Mouse (Mus musculus) CH12.LX (cell line): ENCODE data around the gene Ttc7. TPM values are rescaled to one million over a fixed set of nuclear protein-coding genes. Genes with fewer than 3 reads are reported as not detected.
A peak's percentile ranks its signal among the peaks of the same experiment; 100 is the strongest.

Experiments used
- DNase-seq: peaks from one replicate; pipeline ENCODE4 v3.0.0-alpha.2; 2013; ENCODE audit errors: extremely low read depth
- H3K27ac ChIP-seq: 2 replicates; pipeline ENCODE4 v1.5.1; 2012; ENCODE audit warnings: low read depth, mild to moderate bottlenecking, control low read depth, moderate library complexity; ENCODE audit not compliant: insufficient read depth
- H3K27me3 ChIP-seq: replicated peaks from 2 replicates; pipeline ENCODE3; 2012; ENCODE audit warnings: inconsistent platforms
- H3K36me3 ChIP-seq, 2 experiments: replicated peaks in 1 of 2; 2 replicates each; pipeline versions ENCODE3 to v1.6.1; 2012; ENCODE audit warnings: inconsistent platforms in 1 of 2, low read length in 1 of 2, mild to moderate bottlenecking in 1 of 2, mixed read lengths in 1 of 2, moderate library complexity in 1 of 2; ENCODE audit not compliant: control insufficient read depth in 1 of 2, insufficient read depth in 1 of 2
- H3K4me1 ChIP-seq, 2 experiments: 2 replicates each; pipeline ENCODE4 v1.6.1; 2012; ENCODE audit warnings: inconsistent platforms in 1 of 2, moderate library complexity in 1 of 2; ENCODE audit not compliant: insufficient read depth in 2 of 2, control insufficient read depth in 1 of 2
- H3K4me2 ChIP-seq: 2 replicates; pipeline ENCODE4 v1.6.1; 2012; ENCODE audit warnings: low read depth, mild to moderate bottlenecking, control low read depth; ENCODE audit not compliant: poor library complexity, insufficient read depth, severe bottlenecking
- H3K4me3 ChIP-seq, 3 experiments: fragments of 150-350 bp in 1 of 3; sonication (generic) in 1 of 3; replicated peaks in 1 of 3; 2 replicates each; pipeline versions ENCODE3 to v1.5.1; 2011 to 2012; ENCODE audit warnings: low read depth in 2 of 3, low read length in 2 of 3, mild to moderate bottlenecking in 2 of 3, moderate library complexity in 2 of 3, control low read depth in 1 of 3, improper control_type of control experiment in 1 of 3, inconsistent platforms in 1 of 3, mixed read lengths in 1 of 3; ENCODE audit not compliant: poor library complexity in 1 of 3
- H3K79me2 ChIP-seq: replicated peaks from 2 replicates; pipeline ENCODE4 v1.6.1; 2012; ENCODE audit warnings: mild to moderate bottlenecking, moderate library complexity; ENCODE audit not compliant: control insufficient read depth, poor library complexity, insufficient read depth, severe bottlenecking; ENCODE audit errors: extremely low read depth
- H3K9ac ChIP-seq: 2 replicates; pipeline ENCODE4 v1.6.1; 2012; ENCODE audit warnings: low read depth, mild to moderate bottlenecking, control low read depth, moderate library complexity; ENCODE audit not compliant: insufficient read depth
- H3K9me3 ChIP-seq: replicated peaks from 2 replicates; pipeline ENCODE3; 2012; ENCODE audit warnings: low read length, inconsistent platforms, mixed read lengths
- BHLHE40 ChIP-seq: IDR thresholded peaks from 2 replicates; pipeline ENCODE4 v1.6.1; 2011; ENCODE audit warnings: mild to moderate bottlenecking, low read depth, low read length, improper control_type of control experiment
- CHD1 ChIP-seq: IDR thresholded peaks from 2 replicates; pipeline ENCODE4 v1.6.1; 2012; ENCODE audit warnings: low read depth, low read length, improper control_type of control experiment, inconsistent platforms
- CTCF ChIP-seq, 2 experiments: IDR thresholded peaks in 1 of 2; conservative IDR thresholded peaks in 1 of 2; 2 replicates each; pipeline ENCODE4 v1.5.1; 2011 to 2012; ENCODE audit warnings: low read depth in 2 of 2, low read length in 2 of 2, improper control_type of control experiment in 1 of 2, inconsistent platforms in 1 of 2, mild to moderate bottlenecking in 1 of 2, moderate library complexity in 1 of 2
- ELF1 ChIP-seq: IDR thresholded peaks from 2 replicates; pipeline ENCODE4 v1.6.1; 2014; ENCODE audit warnings: low read depth, mild to moderate bottlenecking, inconsistent platforms, low read length, improper control_type of control experiment
- EP300 ChIP-seq: IDR thresholded peaks from 2 replicates; pipeline ENCODE4 v1.6.1; 2011; ENCODE audit warnings: low read length, improper control_type of control experiment
- ETS1 ChIP-seq: conservative IDR thresholded peaks from 2 replicates; pipeline ENCODE4 v1.6.1; 2012; ENCODE audit warnings: low read depth, mild to moderate bottlenecking, inconsistent platforms, low read length, improper control_type of control experiment, moderate library complexity
- GABPA ChIP-seq: IDR thresholded peaks from 2 replicates; pipeline ENCODE4 v1.6.1; 2012; ENCODE audit warnings: low read depth, low read length, improper control_type of control experiment, inconsistent platforms; ENCODE audit not compliant: insufficient replicate concordance
- JUN ChIP-seq: IDR thresholded peaks from 2 replicates; pipeline ENCODE4 v1.6.1; 2011; ENCODE audit warnings: low read depth, mild to moderate bottlenecking, low read length, improper control_type of control experiment, moderate library complexity; ENCODE audit not compliant: insufficient read depth
- JUND ChIP-seq: conservative IDR thresholded peaks from 2 replicates; pipeline ENCODE4 v1.6.1; 2011; ENCODE audit warnings: low read depth, low read length, improper control_type of control experiment
- KAT2A ChIP-seq: IDR thresholded peaks from 2 replicates; pipeline ENCODE4 v1.6.1; 2012; ENCODE audit warnings: low read length, improper control_type of control experiment, inconsistent platforms; ENCODE audit not compliant: insufficient replicate concordance
- MYC ChIP-seq: IDR thresholded peaks from 2 replicates; pipeline ENCODE4 v1.6.1; 2011; ENCODE audit warnings: low read depth, mild to moderate bottlenecking, improper control_type of control experiment, low read length
- NELFE ChIP-seq: IDR thresholded peaks from 2 replicates; pipeline ENCODE4 v1.6.1; 2011; ENCODE audit warnings: low read depth, low read length, improper control_type of control experiment
- PAX5 ChIP-seq: IDR thresholded peaks from 2 replicates; pipeline ENCODE4 v1.6.1; 2012; ENCODE audit warnings: low read length, inconsistent platforms, mixed read lengths
- POLR2AphosphoS2 ChIP-seq: IDR thresholded peaks from 2 replicates; pipeline ENCODE4 v1.6.1; 2011; ENCODE audit warnings: low read depth, low read length, improper control_type of control experiment
- RAD21 ChIP-seq: IDR thresholded peaks from 2 replicates; pipeline ENCODE4 v1.6.1; 2011; ENCODE audit warnings: low read depth, mild to moderate bottlenecking, low read length, improper control_type of control experiment, moderate library complexity
- SIN3A ChIP-seq: IDR thresholded peaks from 2 replicates; pipeline ENCODE4 v1.6.1; 2012; ENCODE audit warnings: low read length, improper control_type of control experiment, inconsistent platforms
- TBP ChIP-seq: conservative IDR thresholded peaks from 2 replicates; pipeline ENCODE4 v1.6.1; 2011; ENCODE audit warnings: low read depth, low read length, improper control_type of control experiment
- USF1 ChIP-seq: IDR thresholded peaks from 2 replicates; pipeline ENCODE4 v1.6.1; 2014; ENCODE audit warnings: low read depth, mild to moderate bottlenecking, inconsistent platforms, low read length, improper control_type of control experiment
- USF2 ChIP-seq: conservative IDR thresholded peaks from 2 replicates; pipeline ENCODE4 v1.6.1; 2011; ENCODE audit warnings: low read depth, low read length, improper control_type of control experiment
- ZC3H11A ChIP-seq: IDR thresholded peaks from 2 replicates; pipeline ENCODE4 v1.6.1; 2012; ENCODE audit warnings: low read depth, mild to moderate bottlenecking, inconsistent platforms, low read length, improper control_type of control experiment
- ZMIZ1 ChIP-seq: IDR thresholded peaks from 2 replicates; pipeline ENCODE4 v1.6.1; 2012; ENCODE audit warnings: low read depth, mild to moderate bottlenecking, inconsistent platforms, low read length, improper control_type of control experiment
- dilution Hi-C: fragments of 300-500 bp; cut with MboI; formaldehyde crosslinking; loops from 2 replicates; pipeline ENCODE4 v1.14.3; 2020; ENCODE audit warnings: low sequenced_read_pairs; ENCODE audit not compliant: extremely low pct_unique_long_range_greater_than_20kb, extremely low pct_ligation_motif_present
- in situ Hi-C: fragments of 300-500 bp; cut with MboI; formaldehyde crosslinking; loops from 3 replicates; pipeline ENCODE4 v1.14.3; 2019; ENCODE audit warnings: low sequenced_read_pairs, low pct_ligation_motif_present, low pct_unique_long_range_greater_than_20kb, mixed read lengths
- polyA plus RNA-seq: library from polyadenylated mRNA; unstranded; fragments of >175 nt; gene quantifications from 2 replicates; pipeline ENCODE4 v1.2.1, GENCODE M21; 2012; ENCODE audit warnings: low read depth; ENCODE audit not compliant: insufficient read length
- total RNA-seq, 2 experiments: library from RNA; depleted of rRNA; stranded (reverse); fragments of 300-350 nt in 1 of 2; fragments of >200 nt in 1 of 2; gene quantifications; 2 replicates each; pipeline ENCODE4 v1.2.3; 2012 to 2014

The Ttc7 gene
- total and polyA plus RNA-seq, 3 experiments: 6.2 to 16.4 (median 12.8) TPM

GRCm38 (mm10) chr17:87283755-87284481 lies 1.2 kb downstream of the Ttc7 start (continued):
- 0 out of 2 replicates have a peak, but pooled peaks have one; percentile 17 for TF ChIP-seq MYC
- no peak for TF ChIP-seq PAX5
- 0 out of 2 replicates have a peak, but pooled peaks have one; percentile 61 for TF ChIP-seq CHD1

- no peak overlapping the region for H3K4me3 ChIP-seq
- no peaks in the 10 kb centered on the region for H3K79me2 ChIP-seq
- no peak for DNase-seq
- no peak overlapping the region for H3K27ac ChIP-seq
- H3K9me3 ChIP-seq: no peaks in the 10 kb centered on the region
- TF ChIP-seq SIN3A: no peak
- TF ChIP-seq POLR2AphosphoS2: no peak
- no peak for TF ChIP-seq ELF1
- TF ChIP-seq KAT2A: no peak
- TF ChIP-seq JUN: no peak
- TF ChIP-seq BHLHE40: no peak
- no peak for TF ChIP-seq EP300
- TF ChIP-seq ETS1: no peak
- no peak for TF ChIP-seq PAX5
- no peak for TF ChIP-seq USF2
- no peak for TF ChIP-seq NELFE
- no peak for TF ChIP-seq USF1
- no peak for TF ChIP-seq TBP
- TF ChIP-seq RAD21: no peak
- TF ChIP-seq ZMIZ1: no peak
- no peak for TF ChIP-seq CHD1
- TF ChIP-seq CTCF (conservative IDR thresholded peaks at IDR 0.05 in 1 of 2, IDR thresholded peaks at IDR 0.05 in 1 of 2; ENCODE audit: low read depth in 2 of 2, low read length in 2 of 2): no peak
- no peak for TF ChIP-seq ZC3H11A
- no peak for TF ChIP-seq JUND
- no peak for TF ChIP-seq GABPA
- peaks cover 0 to 10% of the 10 kb centered on the region in 2 experiments for H3K36me3 ChIP-seq
- H3K4me1 ChIP-seq: peaks cover 0 to 38% of the 10 kb centered on the region in 2 experiments; a peak in 3 of 4 replicates
- in situ Hi-C loops (no loop called here), dilution Hi-C loops (no loop called here)
- no peak overlapping the region for H3K4me2 ChIP-seq
- H3K27me3 ChIP-seq: peaks cover 2% of the 10 kb centered on the region
- no peak overlapping the region for H3K9ac ChIP-seq
Observed at GRCm38 (mm10) chr17:87284482-87285040, 1.9 kb downstream of the Ttc7 start.
